25 mouse cellular contexts compared by ENCODE assay signal in genomic region chr5:35939958-35940357, GRCm38 (mm10). TPM values are rescaled to one million over a fixed set of nuclear protein-coding genes. Genes with fewer than 3 reads are reported as not detected.
DNase-seq lines count a peak whose midpoint lies in the region; ATAC-seq lines count a peak whose summit lies in the region.
"Had no signal": no experiment of that assay in that cellular context is flagged by ENCODE, and none has a peak within 500 bp of the region (broad histone marks: within the 10 kb centered on the region; RNA-seq: fewer than 3 reads in every experiment).

No protein-coding gene starts in this region.

- H3K4me3 ChIP-seq in heart, embryonic 16.5 days (ENCODE audit: low read length), result no peak overlapping the region
- no peak overlapping the region for H3K4me3 ChIP-seq in kidney, embryonic 16.5 days (ENCODE audit: low read length)
- H3K4me3 ChIP-seq in limb, embryonic 10.5 days, result no peak overlapping the region
- H3K4me3 ChIP-seq: embryonic facial prominence, embryonic 15.5 days; kidney, embryonic 15.5 days; limb, embryonic 13.5 days; liver, embryonic 12.5 days; midbrain, embryonic 15.5 days; myocyte; neural tube, embryonic 13.5 days had no signal

- WGBS in heart, embryonic 16.5 days, result 69% methylated on average over 6 of the region's 6 CpGs
- WGBS in kidney, embryonic 16.5 days, result 76% methylated on average over 6 of the region's 6 CpGs
- WGBS in limb, embryonic 10.5 days, result 87% methylated on average over 6 of the region's 6 CpGs

- no peaks in the 10 kb centered on the region for H3K27me3 ChIP-seq in heart, embryonic 16.5 days (ENCODE audit: control insufficient read depth, insufficient read depth, low read length)
- no peaks in the 10 kb centered on the region for H3K27me3 ChIP-seq in kidney, embryonic 16.5 days (ENCODE audit: insufficient read depth, low read length)
- no peaks in the 10 kb centered on the region for H3K27me3 ChIP-seq in limb, embryonic 10.5 days (ENCODE audit: low read depth, poor library complexity, severe bottlenecking)
- H3K27me3 ChIP-seq: CH12.LX; embryonic facial prominence, embryonic 15.5 days; kidney, embryonic 15.5 days; limb, embryonic 13.5 days; liver, embryonic 12.5 days; midbrain, embryonic 15.5 days; neural tube, embryonic 13.5 days had no signal

- no peak for ATAC-seq in heart, embryonic 16.5 days (replicated peaks; ENCODE audit: extremely low read depth, insufficient read depth, low FRiP score)
- ATAC-seq in kidney, embryonic 16.5 days (ENCODE audit: low FRiP score, low TSS enrichment), result 0 out of 2 replicates have a peak, but pooled peaks have one; percentile 7
- ATAC-seq: forebrain, embryonic 14.5 days; intestine, embryonic 16.5 days; liver, embryonic 12.5 days; midbrain, embryonic 15.5 days had no signal

- no peak overlapping the region for H3K9ac ChIP-seq in heart, embryonic 16.5 days (ENCODE audit: low read length)
- no peak overlapping the region for H3K9ac ChIP-seq in kidney, embryonic 16.5 days (replicated peaks; ENCODE audit: low read length)
- H3K9ac ChIP-seq: embryonic facial prominence, embryonic 15.5 days; hindbrain, embryonic 14.5 days; kidney, embryonic 15.5 days; limb, embryonic 13.5 days; liver, embryonic 12.5 days; midbrain, embryonic 15.5 days; neural tube, embryonic 13.5 days had no signal

- peaks cover 6% of the 10 kb centered on the region for H3K36me3 ChIP-seq in heart, embryonic 16.5 days (ENCODE audit: control insufficient read depth, insufficient read depth)
- peaks cover 11% of the 10 kb centered on the region; the same call in 1 of the 2 replicates for H3K36me3 ChIP-seq in kidney, embryonic 16.5 days (ENCODE audit: insufficient read depth, low read length)
- H3K36me3 ChIP-seq in limb, embryonic 10.5 days, result peaks cover 42% of the 10 kb centered on the region
- H3K36me3 ChIP-seq: embryonic facial prominence, embryonic 15.5 days; liver, embryonic 12.5 days had no signal

- 0 out of 2 replicates have a peak overlapping the region, but pooled peaks have one; percentile 7 for H3K27ac ChIP-seq in heart, embryonic 16.5 days (ENCODE audit: low read length)
- no peak overlapping the region for H3K27ac ChIP-seq in kidney, embryonic 16.5 days (ENCODE audit: low read length)
- H3K27ac ChIP-seq in limb, embryonic 10.5 days, result peak overlapping the region; percentile 20; the same call in 1 of the 2 replicates
- H3K27ac ChIP-seq: embryonic facial prominence, embryonic 15.5 days; hindbrain, embryonic 14.5 days; kidney, embryonic 15.5 days; limb, embryonic 13.5 days; liver, embryonic 12.5 days; midbrain, embryonic 15.5 days had no signal

- DNase-seq in heart, adult 8-10 months (ENCODE audit: low spot score), result no peak
- DNase-seq in kidney, adult 8-10 months, result no peak
- DNase-seq in limb, embryonic 10.5 days (ENCODE audit: low spot score), result no peak
- DNase-seq in lung, postnatal 25 days (ENCODE audit: low spot score), result peak; percentile 44
- no peak for DNase-seq in spleen, postnatal 14 days (ENCODE audit: low spot score in 2 of 2)
- DNase-seq: adrenal gland, adult 2 months; B cell, adult 2 months; cerebellum, adult 18-20 months; cerebellum, postnatal 36 days; embryo, embryonic 11 days; gastrocnemius, postnatal 10 days; kidney, postnatal 4 days had no signal

- no peak overlapping the region for H3K4me2 ChIP-seq in heart, embryonic 16.5 days (ENCODE audit: low read depth, low read length)
- no peak overlapping the region for H3K4me2 ChIP-seq in kidney, embryonic 16.5 days (replicated peaks; ENCODE audit: low read depth, low read length)
- H3K4me2 ChIP-seq: embryonic facial prominence, embryonic 15.5 days; hindbrain, embryonic 14.5 days; kidney, embryonic 15.5 days; limb, embryonic 13.5 days; liver, embryonic 12.5 days; midbrain, embryonic 15.5 days; neural tube, embryonic 13.5 days had no signal

- H3K9me3 ChIP-seq in heart, embryonic 16.5 days (replicated peaks; ENCODE audit: control insufficient read depth, low read length), result no peaks in the 10 kb centered on the region
- H3K9me3 ChIP-seq in kidney, embryonic 16.5 days (ENCODE audit: low read length), result no peaks in the 10 kb centered on the region
- no peaks in the 10 kb centered on the region for H3K9me3 ChIP-seq in limb, embryonic 10.5 days (replicated peaks)
- H3K9me3 ChIP-seq: embryonic facial prominence, embryonic 15.5 days; kidney, embryonic 15.5 days; limb, embryonic 13.5 days; liver, embryonic 12.5 days; midbrain, embryonic 15.5 days; neural tube, embryonic 13.5 days had no signal

- peaks cover 48% of the 10 kb centered on the region for H3K4me1 ChIP-seq in heart, embryonic 16.5 days (ENCODE audit: control insufficient read depth, insufficient read depth, low read length)
- peaks cover 14% of the 10 kb centered on the region for H3K4me1 ChIP-seq in kidney, embryonic 16.5 days (ENCODE audit: insufficient read depth, low read length)
- peaks cover 23% of the 10 kb centered on the region for H3K4me1 ChIP-seq in limb, embryonic 10.5 days
- H3K4me1 ChIP-seq: liver, embryonic 12.5 days had no signal

RNA-seq across cellular contexts. Expression of gene Afap1, which starts 46.8 kb away (rescaled TPM):
- 22.6 and 24.5 TPM in 2 replicates for polyA plus RNA-seq in heart, embryonic 16.5 days (2015; fragmentation: Nextera tagmentation; extraction: Ambion mirVana)
- 10 to 100 TPM; 16.3 to 21.5 (median 20.7) TPM for total RNA-seq in heart, adult 8-10 months (2022)
- 22.8 and 28.1 TPM in 2 replicates for polyA plus RNA-seq in kidney, embryonic 16.5 days (2015; fragmentation: Nextera tagmentation; extraction: Ambion mirVana)
- polyA plus RNA-seq in limb, embryonic 10.5 days (2016; fragmentation: Nextera tagmentation; extraction: Ambion mirVana), result 13.6 and 15.1 TPM in 2 replicates
